Mouse (Mus musculus) E14TG2a.4 (cell line): ENCODE measurements around the gene Cdcp1.

Source experiments
- H3K27me3 ChIP-seq: 2 replicates; pipeline ENCODE4 v1.6.1; 2014; ENCODE audit warnings: low read length, control low read depth; ENCODE audit not compliant: insufficient read depth
- H3K36me3 ChIP-seq: 2 replicates; pipeline ENCODE4 v1.6.1; 2014; ENCODE audit warnings: low read length, control low read depth; ENCODE audit not compliant: insufficient read depth
- H3K4me1 ChIP-seq: replicated peaks from 2 replicates; pipeline ENCODE4 v1.6.1; 2014; ENCODE audit warnings: low read depth, low read length, control low read depth
- H3K4me3 ChIP-seq: replicated peaks from 2 replicates; pipeline ENCODE4 v1.5.1; 2014; ENCODE audit warnings: mild to moderate bottlenecking, low read length
- H3K9me3 ChIP-seq: 2 replicates; pipeline ENCODE4 v1.6.1; 2014; ENCODE audit warnings: low read length, control low read depth
- CTCF ChIP-seq: conservative IDR thresholded peaks from 2 replicates; pipeline ENCODE4 v1.5.1; 2014; ENCODE audit warnings: low read length
- NANOG ChIP-seq: IDR thresholded peaks from 2 replicates; pipeline ENCODE4 v1.6.1; 2014; ENCODE audit warnings: borderline replicate concordance, low read length, mixed read lengths
- POU5F1 ChIP-seq: IDR thresholded peaks from 2 replicates; pipeline ENCODE4 v1.6.1; 2014; ENCODE audit warnings: low read length, borderline replicate concordance

The Cdcp1 gene

DNA sequence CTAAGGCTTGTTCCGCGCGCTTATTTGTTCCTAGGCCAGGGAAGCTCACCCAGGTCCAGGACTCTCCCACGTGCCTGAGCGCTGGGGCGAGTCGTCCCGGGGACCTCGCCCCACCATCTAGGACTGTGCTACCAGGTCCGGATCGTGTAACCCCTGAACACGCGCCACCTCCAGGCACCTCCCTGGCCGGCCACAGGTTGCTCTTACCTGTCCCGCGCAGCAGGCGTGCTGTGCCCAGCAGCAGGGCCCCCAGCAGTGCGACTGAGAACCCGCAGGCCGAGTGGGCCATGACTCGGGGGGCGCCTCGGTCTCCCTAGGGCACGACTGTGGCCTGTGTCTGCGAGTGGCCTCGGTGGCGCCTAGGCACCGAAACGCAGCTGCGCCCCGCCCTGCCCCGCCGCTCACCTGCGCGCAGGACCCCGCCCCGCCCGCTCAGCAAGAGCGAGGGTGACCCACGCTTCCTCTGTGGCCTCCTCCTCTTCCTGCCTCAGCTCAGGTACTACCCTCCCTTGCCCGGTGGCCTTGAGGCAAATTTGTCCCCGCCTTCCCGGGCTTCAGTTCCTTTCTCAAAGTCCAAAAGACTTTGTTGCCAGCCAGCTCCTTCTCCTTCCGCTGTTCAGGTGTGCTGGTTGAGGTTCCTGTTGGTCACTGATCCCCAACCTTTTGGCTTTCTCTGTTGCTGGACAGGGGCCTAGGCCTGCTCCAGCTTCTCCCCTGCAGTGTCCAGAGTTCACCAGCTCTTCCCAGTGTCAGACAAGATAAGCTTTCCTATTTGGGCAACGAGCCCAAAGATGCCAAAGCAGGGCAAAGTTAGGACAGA, at the start of gene Cdcp1:
Gene Cdcp1, minus strand, starts transcription at position 418 of the 820 bp plus-strand sequence.
- Histone ChIP-seq H3K27me3 (peaks cover 29% of the 10 kb centered on the region), H3K4me1 (peaks cover 11% of the 10 kb centered on the region), H3K36me3 (no peaks in the 10 kb centered on the region), H3K4me3 (peak within 1 kb of the TSS; percentile 81), H3K9me3 (no peaks in the 10 kb centered on the region)
- TF ChIP-seq POU5F1 (no peak), CTCF (no peak), NANOG (no peak)

DNA sequence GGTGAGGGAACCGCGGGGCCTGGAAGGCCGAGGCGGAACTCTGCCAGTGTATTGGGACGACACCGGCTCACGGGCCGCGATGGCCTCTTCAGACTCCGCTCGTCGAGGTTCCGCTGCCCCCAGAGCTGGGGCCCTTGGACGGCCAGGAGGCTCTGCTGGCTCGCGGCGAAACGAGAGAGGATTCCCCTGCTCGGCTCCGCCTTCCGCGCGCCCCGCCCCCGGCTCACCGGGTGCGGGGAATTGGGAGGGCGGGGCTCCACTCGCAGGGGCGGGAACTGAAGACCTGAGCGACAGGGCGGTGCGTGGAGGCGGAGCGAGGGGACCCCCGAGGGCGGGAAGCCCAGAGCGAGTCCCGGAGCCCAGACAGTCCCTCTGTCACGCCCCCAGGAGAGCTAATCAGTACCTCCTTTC, 44.8 kb upstream of the Cdcp1 start, which contains the start of gene Tmem158:
Gene Tmem158, minus strand, starts transcription at position 154 of the 411 bp plus-strand sequence.
- Histone ChIP-seq H3K36me3 (no peaks in the 10 kb centered on the region), H3K27me3 (peaks cover 64% of the 10 kb centered on the region), H3K4me3 (peak within 1 kb of the TSS; percentile 89), H3K9me3 (no peaks in the 10 kb centered on the region), H3K4me1 (no peaks in the 10 kb centered on the region; the same call in 1 of the 2 replicates)
- TF ChIP-seq CTCF (no peak), POU5F1 (no peak), NANOG (no peak)

DNA sequence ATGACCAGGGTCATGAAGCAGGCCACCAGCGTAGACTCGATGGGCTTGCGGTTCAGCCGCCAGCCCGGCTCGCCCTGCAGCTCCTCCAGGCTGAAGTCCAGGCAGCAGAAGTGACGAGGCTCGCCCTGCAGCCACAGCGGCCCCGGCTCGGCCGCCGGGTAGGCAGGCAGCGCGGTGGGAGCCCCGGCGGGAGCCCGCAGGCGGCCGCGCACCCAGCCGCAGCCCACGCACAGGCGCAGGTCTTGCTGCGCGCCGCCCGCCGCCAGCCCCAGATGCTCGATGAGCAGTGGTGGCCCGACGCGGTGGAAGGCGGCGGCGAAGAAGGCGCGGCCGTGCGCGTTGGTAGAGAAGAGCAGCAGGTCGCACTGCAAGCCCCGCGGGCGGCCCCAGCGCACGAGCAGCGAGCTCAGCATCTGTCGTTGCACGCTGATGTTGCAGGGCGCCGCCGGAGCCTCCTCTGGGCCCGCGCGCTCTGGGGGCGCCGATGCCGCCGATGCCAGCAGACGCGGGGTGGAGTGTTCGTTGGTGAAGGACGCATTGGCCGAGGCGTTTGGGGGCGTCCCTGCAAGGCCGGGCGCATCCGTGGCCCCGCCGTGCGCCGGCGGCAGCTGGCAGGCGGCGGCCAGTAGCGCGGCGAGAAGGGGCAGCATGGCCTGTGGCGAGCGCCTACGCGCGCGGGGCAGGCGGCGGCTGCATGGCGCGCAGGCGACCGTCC, 44.2 kb upstream of the Cdcp1 start:
- H3K36me3 ChIP-seq: no peaks in the 10 kb centered on the region
- H3K4me1 ChIP-seq: no peaks in the 10 kb centered on the region; the same call in 1 of the 2 replicates
- peak overlapping the region; percentile 89 for H3K4me3 ChIP-seq
- peaks cover 60% of the 10 kb centered on the region for H3K27me3 ChIP-seq
- TF ChIP-seq POU5F1 (no peak), NANOG (no peak), CTCF (no peak)
- H3K9me3 ChIP-seq: no peaks in the 10 kb centered on the region

DNA sequence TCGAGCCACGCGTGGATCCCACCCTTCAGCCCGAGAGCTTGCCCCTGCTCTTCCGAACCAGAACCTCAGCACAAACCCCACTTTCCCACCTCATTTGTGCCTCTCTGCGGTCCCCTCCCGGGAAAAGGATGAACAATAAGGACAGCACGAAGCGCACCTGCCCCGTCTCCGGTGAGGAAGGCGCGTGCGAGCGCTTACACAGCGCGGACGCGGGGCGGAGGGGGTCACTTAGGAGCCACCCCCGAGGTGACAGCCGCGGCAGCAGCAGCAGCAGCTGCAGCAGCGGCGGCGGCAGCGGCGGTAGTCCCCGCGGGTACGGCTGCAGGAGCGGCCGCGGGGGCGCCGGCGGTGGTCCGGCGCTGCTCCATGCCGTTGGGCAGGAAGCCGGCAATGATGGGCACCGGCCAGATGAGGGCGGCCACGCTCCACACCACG, 43.6 kb upstream of the Cdcp1 start:
- H3K27me3 ChIP-seq: peaks cover 58% of the 10 kb centered on the region
- TF ChIP-seq CTCF (no peak), NANOG (no peak), POU5F1 (no peak)
- H3K4me1 ChIP-seq: no peaks in the 10 kb centered on the region; the same call in 1 of the 2 replicates
- H3K36me3 ChIP-seq: no peaks in the 10 kb centered on the region
- H3K4me3 ChIP-seq: peak overlapping the region; percentile 89
- H3K9me3 ChIP-seq: no peaks in the 10 kb centered on the region

DNA sequence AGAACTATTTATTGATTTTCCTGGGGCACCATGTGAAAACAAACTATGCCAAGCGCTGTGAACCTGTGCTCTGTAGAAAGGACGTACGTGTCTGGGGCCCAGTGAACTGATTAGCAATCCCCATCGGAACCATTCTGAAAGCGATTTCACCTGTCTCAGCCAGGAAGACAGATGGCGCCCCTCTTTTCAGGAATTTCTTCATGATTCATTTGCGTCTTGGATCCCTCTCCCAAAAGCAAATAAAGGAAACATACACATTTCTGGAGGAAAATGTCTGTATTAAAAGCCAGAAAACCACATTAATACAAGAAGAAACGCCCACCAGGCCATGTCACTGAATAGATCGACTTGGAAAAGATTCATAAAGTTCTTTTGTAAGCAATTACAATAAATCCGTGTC, 43.0 kb upstream of the Cdcp1 start:
- TF ChIP-seq POU5F1: no peak
- TF ChIP-seq NANOG: no peak
- TF ChIP-seq CTCF: no peak
- Histone ChIP-seq H3K27me3 (peaks cover 63% of the 10 kb centered on the region), H3K4me3 (no peak overlapping the region), H3K36me3 (no peaks in the 10 kb centered on the region), H3K4me1 (no peaks in the 10 kb centered on the region; the same call in 1 of the 2 replicates), H3K9me3 (no peaks in the 10 kb centered on the region)

DNA sequence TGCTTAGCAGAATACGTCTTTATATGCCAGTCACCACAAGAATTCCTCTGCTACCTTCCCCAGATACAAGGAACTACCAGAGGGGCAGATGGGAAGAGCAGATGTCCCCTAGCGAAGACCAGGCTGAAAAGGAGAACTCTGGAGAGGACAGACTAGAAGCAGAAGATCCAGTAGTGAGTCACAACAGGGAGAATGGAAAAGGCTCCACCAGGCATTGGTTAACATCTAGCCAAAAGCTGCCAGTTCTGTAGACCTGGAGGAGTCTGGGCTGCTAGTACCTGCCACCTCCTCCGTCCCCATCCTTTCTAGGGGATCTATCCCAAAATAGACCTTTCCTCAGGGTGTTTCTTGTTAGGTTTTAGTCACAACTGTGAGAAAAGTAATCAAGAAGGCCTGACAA, 39.9 kb upstream of the Cdcp1 start:
- Histone ChIP-seq H3K36me3 (no peaks in the 10 kb centered on the region), H3K4me1 (no peaks in the 10 kb centered on the region; the same call in 1 of the 2 replicates), H3K27me3 (peaks cover 52% of the 10 kb centered on the region), H3K9me3 (no peaks in the 10 kb centered on the region), H3K4me3 (no peak overlapping the region)
- no peak for TF ChIP-seq NANOG
- TF ChIP-seq CTCF: no peak
- TF ChIP-seq POU5F1: no peak

DNA sequence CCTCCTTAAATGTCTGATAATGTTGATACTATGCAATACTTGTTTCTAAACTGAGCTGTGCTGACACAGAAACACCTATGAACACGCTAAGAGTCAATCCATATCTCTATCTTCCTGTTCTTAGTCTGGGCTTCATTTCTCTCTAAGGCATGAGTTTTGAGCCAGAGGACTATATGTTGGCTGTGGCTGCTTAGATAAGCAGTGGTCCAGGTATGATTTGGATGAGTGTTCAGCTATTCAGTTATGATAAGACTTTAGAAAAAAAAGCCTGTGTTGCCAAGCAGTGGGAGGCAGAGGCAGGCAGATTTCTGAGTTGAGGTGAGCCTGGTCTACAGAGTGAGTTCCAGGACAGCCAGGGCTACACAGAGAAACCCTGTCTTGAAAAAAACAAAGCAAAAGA, 32.2 kb upstream of the Cdcp1 start:
- H3K9me3 ChIP-seq: no peaks in the 10 kb centered on the region
- H3K4me1 ChIP-seq: no peaks in the 10 kb centered on the region
- peaks cover 5% of the 10 kb centered on the region for H3K27me3 ChIP-seq
- TF ChIP-seq CTCF: no peak
- no peak for TF ChIP-seq NANOG
- TF ChIP-seq POU5F1: no peak
- H3K36me3 ChIP-seq: no peaks in the 10 kb centered on the region
- no peak overlapping the region for H3K4me3 ChIP-seq

DNA sequence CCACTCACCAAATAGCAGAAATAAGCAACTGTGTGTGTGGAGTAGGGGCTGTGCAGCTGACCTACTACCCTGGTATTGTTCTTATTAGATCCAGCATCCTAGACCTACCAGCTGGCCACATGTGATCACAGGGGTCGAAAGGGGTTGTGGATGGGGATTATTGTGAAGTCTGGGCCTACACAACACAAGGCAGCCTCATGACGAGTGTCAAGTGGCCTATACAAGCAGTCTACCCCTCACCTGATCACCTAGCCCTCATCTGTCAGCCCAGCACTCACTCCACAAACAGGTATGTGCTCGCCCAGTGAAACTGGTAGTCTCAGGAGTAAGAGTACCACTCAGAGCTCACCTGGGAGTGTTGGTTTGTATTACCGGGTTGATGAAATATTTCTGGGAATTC, 29.3 kb upstream of the Cdcp1 start:
- H3K4me3 ChIP-seq: no peak overlapping the region
- peaks cover 7% of the 10 kb centered on the region for H3K27me3 ChIP-seq
- no peaks in the 10 kb centered on the region for H3K36me3 ChIP-seq
- TF ChIP-seq POU5F1 (no peak), CTCF (no peak), NANOG (no peak)
- no peaks in the 10 kb centered on the region for H3K4me1 ChIP-seq
- H3K9me3 ChIP-seq: no peaks in the 10 kb centered on the region
